In the genomic region with DNA sequence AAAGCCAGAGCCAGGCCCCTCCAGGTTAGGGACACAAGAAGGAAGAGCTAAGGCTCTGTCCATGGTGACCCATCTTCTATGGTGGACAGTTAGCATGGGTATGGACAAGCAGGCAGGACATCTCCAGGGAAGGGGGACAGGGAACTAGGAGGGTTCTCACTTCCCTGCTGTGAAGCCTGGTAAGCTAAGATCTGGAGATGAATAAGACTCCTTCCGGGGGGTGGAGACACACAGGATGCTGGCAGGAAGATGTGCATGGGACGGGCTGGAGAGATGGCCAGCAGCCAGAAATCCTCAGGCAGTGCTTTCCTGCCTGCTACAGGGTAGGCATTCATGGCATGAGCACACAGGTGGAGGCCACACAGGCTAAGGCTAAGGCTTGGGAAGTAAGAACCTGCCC, we compare ENCODE assay signal across 21 mouse cellular contexts.
"Had no signal": no experiment of that assay in that cellular context is flagged by ENCODE, and none has a peak within 500 bp of the region (broad histone marks: within the 10 kb centered on the region; RNA-seq: fewer than 3 reads in every experiment).

No protein-coding gene starts in this region.

- H3K27me3 ChIP-seq: intestine, embryonic 15.5 days; limb, embryonic 13.5 days; liver, embryonic 12.5 days; liver, embryonic 15.5 days; midbrain, embryonic 12.5 days; midbrain, embryonic 15.5 days; neural tube, embryonic 12.5 days; neural tube, embryonic 15.5 days; stomach, embryonic 15.5 days had no signal

- H3K9ac ChIP-seq: intestine, embryonic 15.5 days; limb, embryonic 13.5 days; liver, embryonic 12.5 days; liver, embryonic 15.5 days; midbrain, embryonic 12.5 days; midbrain, embryonic 15.5 days; neural tube, embryonic 12.5 days; neural tube, embryonic 15.5 days; stomach, embryonic 15.5 days had no signal

- H3K4me2 ChIP-seq: intestine, embryonic 15.5 days; limb, embryonic 13.5 days; liver, embryonic 12.5 days; liver, embryonic 15.5 days; midbrain, embryonic 12.5 days; midbrain, embryonic 15.5 days; neural tube, embryonic 12.5 days; neural tube, embryonic 15.5 days; stomach, embryonic 15.5 days had no signal

- H3K27ac ChIP-seq: intestine, embryonic 15.5 days; limb, embryonic 10.5 days; limb, embryonic 13.5 days; liver, embryonic 12.5 days; liver, embryonic 15.5 days; macrophage; midbrain, embryonic 12.5 days; midbrain, embryonic 15.5 days; neural tube, embryonic 12.5 days; neural tube, embryonic 15.5 days; stomach, embryonic 15.5 days had no signal

- DNase-seq: kidney, adult 18-20 months; kidney, adult 9 months; kidney, postnatal 10 days; kidney, postnatal 36 days; liver; right cerebral cortex, adult 18-20 months; right cerebral cortex, postnatal 14 days; right cerebral cortex, postnatal 4 days; thymus, adult 18-20 months; thymus, postnatal 36 days had no signal

- H3K4me1 ChIP-seq: intestine, embryonic 15.5 days; limb, embryonic 10.5 days; limb, embryonic 13.5 days; liver, embryonic 12.5 days; liver, embryonic 15.5 days; midbrain, embryonic 12.5 days; midbrain, embryonic 15.5 days; neural tube, embryonic 12.5 days; neural tube, embryonic 15.5 days; stomach, embryonic 15.5 days had no signal

- ATAC-seq: intestine, embryonic 15.5 days; liver, embryonic 12.5 days; midbrain, embryonic 15.5 days had no signal

- H3K36me3 ChIP-seq: intestine, embryonic 15.5 days; limb, embryonic 10.5 days; limb, embryonic 13.5 days; liver, embryonic 12.5 days; liver, embryonic 15.5 days; midbrain, embryonic 12.5 days; midbrain, embryonic 15.5 days; neural tube, embryonic 12.5 days; neural tube, embryonic 15.5 days; stomach, embryonic 15.5 days had no signal

- H3K4me3 ChIP-seq: intestine, embryonic 15.5 days; limb, embryonic 10.5 days; limb, embryonic 13.5 days; liver, embryonic 12.5 days; liver, embryonic 15.5 days; midbrain, embryonic 12.5 days; midbrain, embryonic 15.5 days; neural tube, embryonic 12.5 days; neural tube, embryonic 15.5 days; stomach, embryonic 15.5 days had no signal

- H3K9me3 ChIP-seq: intestine, embryonic 15.5 days; limb, embryonic 10.5 days; liver, embryonic 12.5 days; liver, embryonic 15.5 days; midbrain, embryonic 15.5 days; neural tube, embryonic 15.5 days; stomach, embryonic 15.5 days had no signal
